Mouse (Mus musculus): ENCODE results near the gene Npy5r. TPM values are rescaled to one million over a fixed set of nuclear protein-coding genes. Genes with fewer than 3 reads are reported as not detected.

Gene Npy5r
- polyA plus RNA-seq, 1 experiment = not detected

DNA sequence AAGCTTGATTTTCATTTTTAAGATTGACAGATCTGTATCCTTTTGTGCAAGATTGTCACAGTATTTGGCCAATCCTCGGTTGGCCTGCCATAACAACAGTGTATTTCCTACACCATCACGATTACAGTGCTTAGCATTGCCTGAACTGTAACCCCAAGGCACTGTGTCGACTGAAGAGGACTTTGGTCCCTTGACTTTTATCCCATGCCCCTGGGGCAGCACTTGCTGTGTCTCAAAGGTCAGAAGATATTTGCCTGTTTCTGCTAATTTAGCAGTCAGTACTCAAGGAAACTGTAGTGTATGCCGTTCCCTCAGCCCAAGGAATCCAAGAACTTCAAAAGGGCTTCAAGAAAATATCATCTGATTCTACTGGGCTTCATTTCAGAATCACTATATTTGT, 871 bp upstream of the Npy5r start:
- no peaks in the 10 kb centered on the region for H3K36me3 ChIP-seq (replicated peaks; ENCODE audit: low read length)
- TF ChIP-seq FLI1 (IDR thresholded peaks at IDR 0.05; ENCODE audit: low read length) (no peak), GATA1 (IDR thresholded peaks at IDR 0.05; ENCODE audit: borderline replicate concordance, low read length) (no peak)
- H3K4me3 ChIP-seq (replicated peaks) = no peak overlapping the region
- peaks cover 18% of the 10 kb centered on the region for H3K27me3 ChIP-seq (replicated peaks)
- H3K9me3 ChIP-seq = peaks cover 7% of the 10 kb centered on the region
- peaks cover 4% of the 10 kb centered on the region; the same call in 1 of the 2 replicates for H3K4me1 ChIP-seq

DNA sequence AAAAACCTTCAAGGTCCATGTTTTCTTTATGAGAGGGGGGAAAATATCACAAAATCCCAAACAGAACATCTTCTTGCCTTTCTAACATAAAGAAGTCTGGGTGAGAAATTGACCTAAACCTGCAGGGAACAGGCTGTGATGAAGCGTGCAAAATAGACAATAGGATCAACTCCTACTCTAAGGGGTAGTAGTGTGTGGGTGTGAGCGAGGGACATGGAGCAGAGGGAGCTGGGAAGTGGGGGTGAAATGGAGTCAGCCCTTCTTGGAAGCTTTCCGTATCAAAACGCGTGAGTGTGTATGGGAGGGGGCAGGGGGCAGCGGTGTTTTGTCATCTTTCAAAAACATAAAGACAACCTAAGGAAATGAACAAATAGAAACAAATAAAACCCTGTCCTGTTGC, 467 bp upstream of the Npy5r start:
- Histone ChIP-seq H3K4me1 (peaks cover 4% of the 10 kb centered on the region; the same call in 1 of the 2 replicates), H3K36me3 (replicated peaks; ENCODE audit: low read length) (no peaks in the 10 kb centered on the region), H3K4me3 (replicated peaks) (no peak overlapping the region), H3K9me3 (peaks cover 7% of the 10 kb centered on the region), H3K27me3 (replicated peaks) (peaks cover 18% of the 10 kb centered on the region)
- TF ChIP-seq FLI1 (IDR thresholded peaks at IDR 0.05; ENCODE audit: low read length) (no peak), GATA1 (IDR thresholded peaks at IDR 0.05; ENCODE audit: borderline replicate concordance, low read length) (no peak)

DNA sequence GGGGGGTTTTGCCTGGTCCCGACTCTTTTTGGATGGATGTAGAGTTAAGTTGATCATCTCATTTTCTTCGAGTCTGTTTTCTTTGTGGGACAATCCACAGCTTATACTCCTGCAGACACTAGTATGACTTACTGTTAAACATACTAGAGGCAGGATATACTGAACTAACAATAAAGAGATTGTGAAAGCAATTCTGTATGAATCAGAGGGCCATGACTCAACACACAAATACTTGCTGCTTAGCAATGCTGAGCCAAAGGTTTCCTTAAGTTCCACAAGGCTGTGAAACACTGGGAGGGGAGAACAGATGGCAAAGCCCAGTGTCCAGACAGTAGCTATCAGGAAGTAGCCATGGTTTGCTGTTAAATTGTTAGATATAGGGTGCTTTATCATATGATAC, 6.7 kb downstream of the Npy5r start:
- Histone ChIP-seq H3K27me3 (replicated peaks) (no peaks in the 10 kb centered on the region), H3K4me3 (replicated peaks) (no peak overlapping the region), H3K4me1 (no peaks in the 10 kb centered on the region), H3K9me3 (no peaks in the 10 kb centered on the region), H3K36me3 (replicated peaks; ENCODE audit: low read length) (no peaks in the 10 kb centered on the region)
- no peak for TF ChIP-seq FLI1 (IDR thresholded peaks at IDR 0.05; ENCODE audit: low read length)
- TF ChIP-seq GATA1 (IDR thresholded peaks at IDR 0.05; ENCODE audit: borderline replicate concordance, low read length) = no peak

DNA sequence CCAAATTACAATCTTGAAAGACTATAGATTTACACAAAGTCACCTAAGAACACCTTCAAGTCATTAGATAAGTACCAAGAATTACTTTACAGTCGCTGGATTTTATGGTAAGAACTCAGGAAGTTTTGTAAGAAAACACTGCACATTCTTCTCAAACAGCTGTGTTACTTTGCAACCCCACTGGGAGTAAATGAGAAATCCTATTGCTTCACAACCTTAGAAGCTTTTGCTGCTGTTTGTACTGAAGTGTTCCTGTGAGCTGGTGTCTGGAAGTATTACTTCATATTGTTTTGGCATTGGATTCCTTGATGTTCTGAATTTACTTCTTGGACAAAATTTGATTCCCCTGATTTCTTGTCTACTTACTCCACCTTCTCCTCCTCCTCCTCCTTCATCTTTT, 57.2 kb downstream of the Npy5r start:
- H3K27me3 ChIP-seq (replicated peaks) = no peaks in the 10 kb centered on the region
- no peaks in the 10 kb centered on the region for H3K4me1 ChIP-seq
- peaks cover 7% of the 10 kb centered on the region; the same call in 1 of the 2 replicates for H3K9me3 ChIP-seq
- no peak overlapping the region for H3K4me3 ChIP-seq (replicated peaks)
- H3K36me3 ChIP-seq (replicated peaks; ENCODE audit: low read length) = no peaks in the 10 kb centered on the region
- TF ChIP-seq FLI1 (IDR thresholded peaks at IDR 0.05; ENCODE audit: low read length) = no peak
- TF ChIP-seq GATA1 (IDR thresholded peaks at IDR 0.05; ENCODE audit: borderline replicate concordance, low read length) = no peak

Other genes with a start within 250 kb of the Npy5r start
- gene Tma16, start 201.6 kb downstream of the Npy5r start, polyA plus RNA-seq (2012; ENCODE audit: insufficient read depth, low replicate concordance) = 0.63 and 2.7 TPM in 2 replicates
- not detected in 2 replicates for gene Tktl2, start 176.4 kb downstream of the Npy5r start, polyA plus RNA-seq (2012; ENCODE audit: insufficient read depth, low replicate concordance)
- gene Npy1r, start 9.1 kb upstream of the Npy5r start, polyA plus RNA-seq (2012; ENCODE audit: insufficient read depth, low replicate concordance) = not detected in 2 replicates
- gene Naf1, start 172.1 kb upstream of the Npy5r start, polyA plus RNA-seq (2012; ENCODE audit: insufficient read depth, low replicate concordance) = 10.3 and 20.2 TPM in 2 replicates